Mouse (Mus musculus): ENCODE measurements at regions not wholly inside any gene's neighbourhood (a gene's known extent, or its start where the extent isn't known, plus 50 kb on each side); places are given as distances from the start of the nearest gene placed in this dataset.

DNA sequence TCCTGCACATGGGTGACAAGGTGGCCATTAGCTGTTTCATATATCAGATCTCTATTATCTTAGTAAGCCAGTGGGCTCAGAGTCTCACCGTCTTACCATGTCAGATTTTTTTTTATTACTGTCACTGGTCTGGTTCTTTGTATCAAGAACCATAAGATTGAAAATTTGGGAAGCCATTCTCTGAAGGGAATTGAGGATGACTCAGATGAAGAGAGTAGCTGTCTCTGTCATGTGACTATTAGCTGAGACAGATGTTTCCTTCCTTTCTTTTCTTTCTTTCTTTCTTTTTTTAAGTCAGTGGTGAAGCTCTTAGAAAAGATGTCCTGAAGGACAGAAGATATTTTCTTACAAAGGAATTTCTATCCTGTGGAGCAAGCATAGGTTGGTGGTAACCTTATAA, 84.1 kb downstream of the Dact1 start:
- H3K4me2 ChIP-seq (ENCODE audit: low read length) = no peak overlapping the region
- H3K9ac ChIP-seq (ENCODE audit: low read length) = no peak overlapping the region
- H3K27me3 ChIP-seq (replicated peaks; ENCODE audit: control insufficient read depth, insufficient read depth, low read length) = no peaks in the 10 kb centered on the region
- H3K9me3 ChIP-seq (ENCODE audit: control insufficient read depth, low read length) = no peaks in the 10 kb centered on the region
- no peak for ATAC-seq (replicated peaks; ENCODE audit: low FRiP score, low TSS enrichment, low read depth)
- H3K4me1 ChIP-seq (replicated peaks; ENCODE audit: control insufficient read depth, insufficient read depth, low read length) = no peaks in the 10 kb centered on the region; the same call in 1 of the 2 replicates
- no peak overlapping the region for H3K27ac ChIP-seq (ENCODE audit: low read depth)
- no peak overlapping the region for H3K4me3 ChIP-seq (ENCODE audit: low read depth, low read length)
- 79% methylated on average over 1 of the region's 1 CpGs for WGBS
- H3K36me3 ChIP-seq (ENCODE audit: control insufficient read depth, insufficient read depth, low read length) = no peaks in the 10 kb centered on the region
- DNase-seq (ENCODE audit: low spot score) = no peak

DNA sequence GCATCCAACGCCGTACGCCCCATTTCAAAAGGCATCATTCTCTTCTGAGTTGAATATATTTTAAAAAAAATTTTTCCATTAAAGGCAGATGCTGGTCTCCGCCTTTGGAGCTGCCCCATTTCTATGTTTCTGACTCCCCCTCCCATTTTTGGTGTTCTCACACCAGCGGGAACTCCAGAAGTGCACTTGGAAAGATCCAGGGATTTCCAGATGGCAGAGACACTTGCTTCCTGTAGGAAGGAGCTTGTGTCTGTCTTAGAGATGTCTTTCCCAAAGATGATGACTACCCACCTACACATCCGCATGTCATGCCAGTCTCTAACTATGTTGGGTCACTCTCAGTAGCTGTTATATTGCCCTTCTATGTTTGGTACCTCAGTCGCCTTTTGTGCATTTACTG, 87.8 kb downstream of the Dact1 start:
- Histone ChIP-seq H3K4me3 (ENCODE audit: low read depth, low read length) (no peak overlapping the region), H3K9me3 (ENCODE audit: control insufficient read depth, low read length) (no peaks in the 10 kb centered on the region), H3K27me3 (replicated peaks; ENCODE audit: control insufficient read depth, insufficient read depth, low read length) (no peaks in the 10 kb centered on the region), H3K36me3 (ENCODE audit: control insufficient read depth, insufficient read depth, low read length) (no peaks in the 10 kb centered on the region), H3K9ac (ENCODE audit: low read length) (no peak overlapping the region), H3K27ac (ENCODE audit: low read depth) (no peak overlapping the region), H3K4me2 (ENCODE audit: low read length) (no peak overlapping the region), H3K4me1 (replicated peaks; ENCODE audit: control insufficient read depth, insufficient read depth, low read length) (peaks cover 7% of the 10 kb centered on the region; the same call in 1 of the 2 replicates)
- ATAC-seq (replicated peaks; ENCODE audit: low FRiP score, low TSS enrichment, low read depth) = no peak
- WGBS = 92% methylated on average over 7 of the region's 7 CpGs
- no peak for DNase-seq (ENCODE audit: low spot score)

DNA sequence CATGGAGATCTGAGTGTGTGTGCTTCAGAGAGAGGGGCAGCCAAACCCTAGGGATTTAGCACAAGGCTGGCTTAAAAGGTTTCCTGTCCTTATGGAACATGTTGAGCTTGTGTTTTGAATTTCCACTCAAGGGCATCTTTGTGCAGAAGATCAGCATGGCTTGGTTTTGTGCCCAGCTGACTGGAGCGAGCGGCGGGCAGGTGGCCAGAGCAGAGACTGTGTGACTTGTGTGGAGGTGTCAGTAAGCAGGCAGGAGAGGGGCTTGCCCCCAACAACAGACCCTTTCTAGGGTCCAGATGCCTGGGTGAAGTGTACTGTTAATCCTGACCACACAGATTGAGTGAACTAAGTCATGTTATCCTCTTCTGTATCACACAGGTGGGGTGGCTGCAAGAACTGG, 89.0 kb downstream of the Dact1 start:
- Histone ChIP-seq H3K27me3 (replicated peaks; ENCODE audit: control insufficient read depth, insufficient read depth, low read length) (no peaks in the 10 kb centered on the region), H3K4me1 (replicated peaks; ENCODE audit: control insufficient read depth, insufficient read depth, low read length) (peaks cover 7% of the 10 kb centered on the region; the same call in 1 of the 2 replicates), H3K9ac (ENCODE audit: low read length) (no peak overlapping the region), H3K4me2 (ENCODE audit: low read length) (no peak overlapping the region), H3K36me3 (ENCODE audit: control insufficient read depth, insufficient read depth, low read length) (no peaks in the 10 kb centered on the region), H3K4me3 (ENCODE audit: low read depth, low read length) (no peak overlapping the region), H3K27ac (ENCODE audit: low read depth) (no peak overlapping the region), H3K9me3 (ENCODE audit: control insufficient read depth, low read length) (no peaks in the 10 kb centered on the region)
- DNase-seq (ENCODE audit: low spot score) (no peak), ATAC-seq (replicated peaks; ENCODE audit: low FRiP score, low TSS enrichment, low read depth) (no peak)
- 97% methylated on average over 3 of the region's 3 CpGs for WGBS

DNA sequence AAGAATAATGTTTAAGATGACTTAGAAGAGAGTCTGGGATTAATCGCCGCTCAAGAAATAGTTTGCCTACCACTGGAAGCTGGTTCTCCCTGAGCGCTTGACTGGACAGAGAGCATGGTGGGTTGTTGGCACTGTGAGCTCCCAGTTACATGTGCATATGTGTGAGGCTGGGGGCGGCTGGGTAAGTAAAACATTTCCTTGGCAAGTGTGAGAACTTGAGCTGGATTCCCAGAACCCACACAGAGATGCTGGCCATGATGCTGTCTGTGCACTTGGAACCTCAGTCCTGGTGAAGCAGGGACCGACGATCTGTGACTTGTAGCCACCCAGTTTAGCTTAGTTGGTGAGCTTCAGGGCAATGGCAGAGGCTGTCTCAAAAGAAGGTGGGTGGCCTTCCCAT, 90.5 kb downstream of the Dact1 start:
- WGBS = 86% methylated on average over 6 of the region's 6 CpGs
- no peak for ATAC-seq (replicated peaks; ENCODE audit: low FRiP score, low TSS enrichment, low read depth)
- Histone ChIP-seq H3K4me3 (ENCODE audit: low read depth, low read length) (no peak overlapping the region), H3K36me3 (ENCODE audit: control insufficient read depth, insufficient read depth, low read length) (no peaks in the 10 kb centered on the region), H3K27me3 (replicated peaks; ENCODE audit: control insufficient read depth, insufficient read depth, low read length) (no peaks in the 10 kb centered on the region), H3K4me1 (replicated peaks; ENCODE audit: control insufficient read depth, insufficient read depth, low read length) (peaks cover 11% of the 10 kb centered on the region; the same call in 1 of the 2 replicates), H3K9me3 (ENCODE audit: control insufficient read depth, low read length) (no peaks in the 10 kb centered on the region), H3K27ac (ENCODE audit: low read depth) (no peak overlapping the region), H3K4me2 (ENCODE audit: low read length) (no peak overlapping the region), H3K9ac (ENCODE audit: low read length) (no peak overlapping the region)
- DNase-seq (ENCODE audit: low spot score) = no peak

DNA sequence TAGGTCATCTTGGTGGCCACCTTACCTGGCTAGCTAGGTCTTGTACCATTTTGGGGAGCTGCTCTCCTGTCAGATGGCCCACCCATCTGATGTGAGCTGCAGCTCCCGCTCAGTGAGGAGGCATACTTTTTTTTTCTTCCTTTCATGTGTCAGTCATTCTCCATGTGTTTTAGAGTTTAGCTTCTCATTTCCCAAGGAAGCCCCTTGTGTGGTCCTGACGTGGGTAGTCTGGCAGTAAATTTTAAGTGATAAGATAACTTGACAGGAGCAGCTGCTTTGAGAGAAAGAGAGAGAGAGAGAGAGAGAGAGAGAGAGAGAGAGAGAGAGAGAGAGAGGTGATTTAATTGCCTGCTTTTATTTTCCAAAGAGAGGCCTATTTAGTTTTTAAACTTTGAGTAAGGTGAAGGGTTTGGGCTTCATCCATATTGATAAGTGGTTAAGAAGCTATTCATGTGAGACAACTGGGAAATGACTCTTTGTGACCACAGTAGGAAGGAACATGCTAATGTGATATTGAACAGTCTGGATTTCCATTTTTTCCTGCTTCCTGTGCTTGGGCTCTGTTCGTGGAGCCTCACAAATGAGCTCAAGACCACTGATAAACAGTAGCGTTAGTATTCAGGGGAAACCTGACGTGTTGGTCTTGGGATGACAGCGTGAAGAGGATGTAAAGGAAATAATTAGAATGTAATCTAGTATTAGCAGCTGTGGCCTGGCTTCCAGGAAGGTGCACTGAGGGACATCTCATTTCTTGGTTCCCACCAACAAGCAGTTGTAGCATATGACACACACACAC, 92.1 kb downstream of the Dact1 start:
- H3K4me3 ChIP-seq (ENCODE audit: low read depth, low read length) = no peak overlapping the region
- DNase-seq (ENCODE audit: low spot score) (no peak), ATAC-seq (replicated peaks; ENCODE audit: low FRiP score, low TSS enrichment, low read depth) (no peak)
- H3K36me3 ChIP-seq (ENCODE audit: control insufficient read depth, insufficient read depth, low read length) = no peaks in the 10 kb centered on the region
- H3K9ac ChIP-seq (ENCODE audit: low read length) = no peak overlapping the region
- H3K9me3 ChIP-seq (ENCODE audit: control insufficient read depth, low read length) = no peaks in the 10 kb centered on the region
- WGBS = 28% methylated on average over 6 of the region's 6 CpGs
- no peak overlapping the region for H3K4me2 ChIP-seq (ENCODE audit: low read length)
- H3K27me3 ChIP-seq (replicated peaks; ENCODE audit: control insufficient read depth, insufficient read depth, low read length) = no peaks in the 10 kb centered on the region
- no peak overlapping the region for H3K27ac ChIP-seq (ENCODE audit: low read depth)
- H3K4me1 ChIP-seq (replicated peaks; ENCODE audit: control insufficient read depth, insufficient read depth, low read length) = peaks cover 11% of the 10 kb centered on the region; the same call in 1 of the 2 replicates

DNA sequence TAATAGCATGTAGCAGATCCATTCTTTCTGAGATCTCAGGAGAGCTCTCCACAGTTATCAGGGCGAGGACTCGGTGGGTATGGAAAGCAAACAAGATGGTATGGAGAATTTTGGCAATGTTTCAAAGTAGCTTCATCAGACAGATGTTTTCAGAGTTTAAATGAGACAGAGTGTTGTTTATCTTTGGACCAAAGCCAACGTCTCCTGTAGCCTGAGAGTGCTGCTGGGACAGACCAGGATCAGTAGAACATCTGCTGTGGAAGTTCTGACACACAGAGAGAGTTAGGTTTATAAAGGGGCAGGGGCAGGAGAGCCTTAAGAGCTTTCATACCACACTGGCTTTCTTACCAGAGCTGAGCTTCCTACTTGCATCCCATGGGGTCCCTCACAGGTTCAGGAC, 97.6 kb downstream of the Dact1 start:
- DNase-seq (ENCODE audit: low spot score) (no peak), ATAC-seq (replicated peaks; ENCODE audit: low FRiP score, low TSS enrichment, low read depth) (no peak)
- Histone ChIP-seq H3K4me2 (ENCODE audit: low read length) (no peak overlapping the region), H3K9me3 (ENCODE audit: control insufficient read depth, low read length) (no peaks in the 10 kb centered on the region), H3K27me3 (replicated peaks; ENCODE audit: control insufficient read depth, insufficient read depth, low read length) (no peaks in the 10 kb centered on the region), H3K36me3 (ENCODE audit: control insufficient read depth, insufficient read depth, low read length) (no peaks in the 10 kb centered on the region), H3K27ac (ENCODE audit: low read depth) (peak overlapping the region; percentile 22; the same call in 1 of the 2 replicates), H3K4me3 (ENCODE audit: low read depth, low read length) (no peak overlapping the region), H3K4me1 (replicated peaks; ENCODE audit: control insufficient read depth, insufficient read depth, low read length) (peaks cover 4% of the 10 kb centered on the region; the same call in 1 of the 2 replicates), H3K9ac (ENCODE audit: low read length) (no peak overlapping the region)
- 27% methylated on average over 3 of the region's 3 CpGs for WGBS

DNA sequence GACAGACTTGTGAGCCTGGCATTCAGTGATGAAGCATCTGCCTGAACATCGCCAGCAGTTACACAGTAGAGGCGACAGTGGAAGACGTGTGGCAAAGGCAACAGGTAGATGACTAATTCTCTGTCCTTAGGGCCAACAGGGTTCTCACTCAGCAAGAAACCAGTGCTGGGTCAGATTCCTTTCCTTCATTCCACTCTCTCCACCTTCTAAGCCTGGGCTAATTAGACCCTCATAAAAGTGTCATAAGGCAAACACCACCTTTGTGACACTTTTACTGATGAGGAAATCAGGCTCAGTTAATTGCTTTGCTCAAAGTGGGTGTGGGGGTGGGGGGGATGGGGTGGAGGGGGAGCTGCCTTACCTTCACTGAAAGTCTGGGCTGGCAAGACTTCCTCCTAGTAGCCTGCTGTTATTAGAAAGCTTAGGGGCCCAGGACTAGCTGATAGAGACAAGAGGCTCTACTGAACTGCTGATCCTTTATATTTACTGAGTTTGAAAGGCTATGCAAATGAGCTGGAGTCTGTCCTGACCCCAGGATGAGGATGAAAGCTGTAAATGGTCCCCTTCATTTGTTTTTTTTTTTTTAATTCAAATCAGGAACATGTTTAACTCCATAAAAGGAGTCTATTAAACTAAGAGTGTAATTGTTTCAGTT, 98.8 kb downstream of the Dact1 start:
- Histone ChIP-seq H3K27me3 (replicated peaks; ENCODE audit: control insufficient read depth, insufficient read depth, low read length) (no peaks in the 10 kb centered on the region), H3K9ac (ENCODE audit: low read length) (no peak overlapping the region), H3K4me2 (ENCODE audit: low read length) (no peak overlapping the region), H3K27ac (ENCODE audit: low read depth) (no peak overlapping the region), H3K4me3 (ENCODE audit: low read depth, low read length) (no peak overlapping the region), H3K36me3 (ENCODE audit: control insufficient read depth, insufficient read depth, low read length) (no peaks in the 10 kb centered on the region), H3K9me3 (ENCODE audit: control insufficient read depth, low read length) (no peaks in the 10 kb centered on the region), H3K4me1 (replicated peaks; ENCODE audit: control insufficient read depth, insufficient read depth, low read length) (peaks cover 4% of the 10 kb centered on the region; the same call in 1 of the 2 replicates)
- DNase-seq (ENCODE audit: low spot score) (no peak), ATAC-seq (replicated peaks; ENCODE audit: low FRiP score, low TSS enrichment, low read depth) (no peak)
- WGBS = 42% methylated on average over 3 of the region's 3 CpGs

DNA sequence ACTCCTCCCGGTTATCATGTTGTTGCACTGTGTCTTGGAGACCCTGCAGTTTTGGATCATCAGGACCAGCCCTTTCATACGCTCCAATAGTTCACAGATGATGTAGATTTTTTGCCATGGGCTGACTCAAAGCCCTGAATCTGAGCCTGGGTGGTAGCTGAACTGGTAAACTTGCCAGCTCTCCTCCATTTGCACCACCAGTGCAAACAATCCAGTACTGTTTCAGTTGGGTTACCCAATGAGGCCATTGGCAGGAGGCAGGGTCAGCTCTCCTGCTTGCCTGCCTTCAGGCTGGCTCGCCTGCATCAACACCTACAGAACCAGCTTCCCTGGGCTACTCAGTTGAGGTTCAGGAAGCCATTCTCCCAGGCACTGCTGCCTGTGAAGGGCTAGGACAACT, 102.6 kb downstream of the Dact1 start:
- Histone ChIP-seq H3K9me3 (ENCODE audit: control insufficient read depth, low read length) (no peaks in the 10 kb centered on the region), H3K9ac (ENCODE audit: low read length) (no peak overlapping the region), H3K27ac (ENCODE audit: low read depth) (no peak overlapping the region), H3K4me1 (replicated peaks; ENCODE audit: control insufficient read depth, insufficient read depth, low read length) (no peaks in the 10 kb centered on the region; the same call in 1 of the 2 replicates), H3K4me2 (ENCODE audit: low read length) (no peak overlapping the region), H3K4me3 (ENCODE audit: low read depth, low read length) (no peak overlapping the region), H3K36me3 (ENCODE audit: control insufficient read depth, insufficient read depth, low read length) (no peaks in the 10 kb centered on the region), H3K27me3 (replicated peaks; ENCODE audit: control insufficient read depth, insufficient read depth, low read length) (no peaks in the 10 kb centered on the region)
- no peak for DNase-seq (ENCODE audit: low spot score)
- WGBS = 91% methylated on average over 3 of the region's 3 CpGs
- ATAC-seq (replicated peaks; ENCODE audit: low FRiP score, low TSS enrichment, low read depth) = no peak

All from intestine, embryonic 14.5 days (tissue).